Mouse (Mus musculus): ENCODE data around the gene Akap6.

DNA sequence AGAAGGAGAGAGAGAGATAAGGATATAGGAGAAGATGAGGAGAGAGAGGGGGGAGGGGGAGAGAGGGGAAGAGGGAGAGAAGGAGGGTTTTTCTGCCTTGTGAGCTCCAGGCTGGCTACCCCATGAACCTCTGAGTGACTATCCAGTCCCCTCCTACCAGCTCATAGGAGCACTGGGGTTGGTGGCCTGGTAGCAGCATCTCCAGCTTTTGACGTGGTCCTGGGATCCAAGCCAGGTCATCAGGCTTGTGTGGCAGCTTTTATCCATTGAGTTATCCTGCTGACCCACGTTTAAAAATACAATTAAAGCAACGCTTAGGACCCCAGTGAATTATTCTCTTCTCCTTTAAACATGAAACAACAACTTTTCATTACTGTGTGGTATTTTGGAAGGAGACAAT lies 197.6 kb downstream of the Akap6 start:
- no peak for TF ChIP-seq POLR2A (IDR thresholded peaks at IDR 0.05; ENCODE audit: borderline replicate concordance, extremely low read depth, insufficient read depth, insufficient read length, poor library complexity, severe bottlenecking)
- no peak for TF ChIP-seq CTCF (IDR thresholded peaks at IDR 0.05; ENCODE audit: borderline replicate concordance, extremely low read depth, insufficient read depth, insufficient read length)
